Mouse (Mus musculus): Measurements from ENCODE around the gene Tln2. TPM values are rescaled to one million over a fixed set of nuclear protein-coding genes. Genes with fewer than 3 reads are reported as not detected.

The Tln2 gene
- polyA plus RNA-seq, 2 experiments, result 0.98 to 2.5 TPM

GRCm38 (mm10) chr9:67380095-67380494, 179.4 kb downstream of the Tln2 start:
- Histone ChIP-seq H3K36me3 (replicated peaks; ENCODE audit: control insufficient read depth, insufficient read depth, low read depth) (no peaks in the 10 kb centered on the region), H3K27ac (no peak overlapping the region), H3K4me3 (ENCODE audit: insufficient read depth in 1 of 2, low read depth in 2 of 2, low read length in 2 of 2) (no peak overlapping the region), H3K9me3 (ENCODE audit: control insufficient read depth, low read length) (no peaks in the 10 kb centered on the region), H3K4me2 (ENCODE audit: low read depth) (no peak overlapping the region), H3K27me3 (ENCODE audit: control insufficient read depth, insufficient read depth, low read length) (no peaks in the 10 kb centered on the region), H3K4me1 (replicated peaks; ENCODE audit: control insufficient read depth in 2 of 2, insufficient read depth in 2 of 2, low read length in 1 of 2) (no peaks in the 10 kb centered on the region), H3K9ac (replicated peaks) (no peak overlapping the region)
- TF ChIP-seq CTCF (IDR thresholded peaks at IDR 0.05; ENCODE audit: low read depth), result no peak
- TF ChIP-seq EP300 (IDR thresholded peaks at IDR 0.05; ENCODE audit: low read depth), result no peak
- ATAC-seq (ENCODE audit: insufficient read depth) (no peak), DNase-seq (ENCODE audit: low read depth in 3 of 3, low spot score in 3 of 3) (no peak)
- 38% methylated on average over 5 of the region's 5 CpGs for WGBS (ENCODE audit: insufficient replicate concordance)

GRCm38 (mm10) chr9:67378772-67379171, 180.7 kb downstream of the Tln2 start:
- Histone ChIP-seq H3K9ac (replicated peaks) (no peak overlapping the region), H3K4me1 (replicated peaks; ENCODE audit: control insufficient read depth in 2 of 2, insufficient read depth in 2 of 2, low read length in 1 of 2) (no peaks in the 10 kb centered on the region), H3K27ac (no peak overlapping the region), H3K27me3 (ENCODE audit: control insufficient read depth, insufficient read depth, low read length) (no peaks in the 10 kb centered on the region), H3K4me2 (ENCODE audit: low read depth) (no peak overlapping the region), H3K4me3 (ENCODE audit: insufficient read depth in 1 of 2, low read depth in 2 of 2, low read length in 2 of 2) (no peak overlapping the region), H3K9me3 (ENCODE audit: control insufficient read depth, low read length) (no peaks in the 10 kb centered on the region), H3K36me3 (replicated peaks; ENCODE audit: control insufficient read depth, insufficient read depth, low read depth) (no peaks in the 10 kb centered on the region)
- TF ChIP-seq CTCF (IDR thresholded peaks at IDR 0.05; ENCODE audit: low read depth), result no peak
- no peak for TF ChIP-seq EP300 (IDR thresholded peaks at IDR 0.05; ENCODE audit: low read depth)
- WGBS (ENCODE audit: insufficient replicate concordance), result 67% methylated on average over 5 of the region's 5 CpGs
- ATAC-seq (ENCODE audit: insufficient read depth) (no peak), DNase-seq (ENCODE audit: low read depth in 3 of 3, low spot score in 3 of 3) (no peak)

- ATAC-seq (ENCODE audit: insufficient read depth) (no peak), DNase-seq (ENCODE audit: low read depth in 3 of 3, low spot score in 3 of 3) (no peak)
- Histone ChIP-seq H3K27ac (no peak overlapping the region), H3K36me3 (replicated peaks; ENCODE audit: control insufficient read depth, insufficient read depth, low read depth) (no peaks in the 10 kb centered on the region), H3K4me3 (ENCODE audit: insufficient read depth in 1 of 2, low read depth in 2 of 2, low read length in 2 of 2) (no peak overlapping the region), H3K4me1 (replicated peaks; ENCODE audit: control insufficient read depth in 2 of 2, insufficient read depth in 2 of 2, low read length in 1 of 2) (no peaks in the 10 kb centered on the region), H3K9me3 (ENCODE audit: control insufficient read depth, low read length) (no peaks in the 10 kb centered on the region), H3K9ac (replicated peaks) (no peak overlapping the region), H3K27me3 (ENCODE audit: control insufficient read depth, insufficient read depth, low read length) (no peaks in the 10 kb centered on the region), H3K4me2 (ENCODE audit: low read depth) (no peak overlapping the region)
- no peak for TF ChIP-seq EP300 (IDR thresholded peaks at IDR 0.05; ENCODE audit: low read depth)
- TF ChIP-seq CTCF (IDR thresholded peaks at IDR 0.05; ENCODE audit: low read depth), result no peak
- 54% methylated on average over 3 of the region's 3 CpGs for WGBS (ENCODE audit: insufficient replicate concordance)
These were observed 191.4 kb downstream of the Tln2 start for GRCm38 (mm10) chr9:67368078-67368477.

GRCm38 (mm10) chr9:67362511-67362910, 197.0 kb downstream of the Tln2 start:
- no peaks in the 10 kb centered on the region for H3K9me3 ChIP-seq (ENCODE audit: control insufficient read depth, low read length)
- no peak overlapping the region for H3K27ac ChIP-seq
- no peaks in the 10 kb centered on the region for H3K27me3 ChIP-seq (ENCODE audit: control insufficient read depth, insufficient read depth, low read length)
- no peaks in the 10 kb centered on the region for H3K4me1 ChIP-seq (replicated peaks; ENCODE audit: control insufficient read depth in 2 of 2, insufficient read depth in 2 of 2, low read length in 1 of 2)
- ATAC-seq (ENCODE audit: insufficient read depth), result no peak
- no peaks in the 10 kb centered on the region for H3K36me3 ChIP-seq (replicated peaks; ENCODE audit: control insufficient read depth, insufficient read depth, low read depth)
- no peak for DNase-seq (ENCODE audit: low read depth in 3 of 3, low spot score in 3 of 3)
- H3K9ac ChIP-seq (replicated peaks), result no peak overlapping the region
- no peak overlapping the region for H3K4me3 ChIP-seq (ENCODE audit: insufficient read depth in 1 of 2, low read depth in 2 of 2, low read length in 2 of 2)
- TF ChIP-seq EP300 (IDR thresholded peaks at IDR 0.05; ENCODE audit: low read depth) (no peak), CTCF (IDR thresholded peaks at IDR 0.05; ENCODE audit: low read depth) (no peak)
- H3K4me2 ChIP-seq (ENCODE audit: low read depth), result no peak overlapping the region
- WGBS (ENCODE audit: insufficient replicate concordance), result 62% methylated on average over 10 of the region's 10 CpGs

- 64% methylated on average over 2 of the region's 2 CpGs for WGBS (ENCODE audit: insufficient replicate concordance)
- DNase-seq (ENCODE audit: low read depth in 3 of 3, low spot score in 3 of 3) (no peak), ATAC-seq (ENCODE audit: insufficient read depth) (no peak)
- Histone ChIP-seq H3K36me3 (replicated peaks; ENCODE audit: control insufficient read depth, insufficient read depth, low read depth) (no peaks in the 10 kb centered on the region), H3K27me3 (ENCODE audit: control insufficient read depth, insufficient read depth, low read length) (no peaks in the 10 kb centered on the region), H3K27ac (no peak overlapping the region), H3K4me1 (replicated peaks; ENCODE audit: control insufficient read depth in 2 of 2, insufficient read depth in 2 of 2, low read length in 1 of 2) (no peaks in the 10 kb centered on the region), H3K4me3 (ENCODE audit: insufficient read depth in 1 of 2, low read depth in 2 of 2, low read length in 2 of 2) (no peak overlapping the region), H3K4me2 (ENCODE audit: low read depth) (no peak overlapping the region), H3K9ac (replicated peaks) (no peak overlapping the region), H3K9me3 (ENCODE audit: control insufficient read depth, low read length) (no peaks in the 10 kb centered on the region)
- no peak for TF ChIP-seq EP300 (IDR thresholded peaks at IDR 0.05; ENCODE audit: low read depth)
- TF ChIP-seq CTCF (IDR thresholded peaks at IDR 0.05; ENCODE audit: low read depth), result no peak
These were observed 197.4 kb downstream of the Tln2 start for GRCm38 (mm10) chr9:67362053-67362452.

All from liver, embryonic 14.5 days (tissue).